Mouse (Mus musculus): ENCODE results near the gene Nkx2-3.

- peak; percentile 94; the same call in 1 of the 2 replicates for TF ChIP-seq CTCF (IDR thresholded peaks at IDR 0.05; ENCODE audit: extremely low read depth, insufficient read depth, insufficient read length, insufficient replicate concordance)
- TF ChIP-seq POLR2A (IDR thresholded peaks at IDR 0.05; ENCODE audit: low read depth, low read length), result no peak
These were observed 18.5 kb downstream of the Nkx2-3 start for GRCm38 (mm10) chr19:43630466-43631251.
